Mouse (Mus musculus): ENCODE measurements around the gene Cdc16.

The Cdc16 gene

GRCm38 (mm10) chr8:13828598-13829172, 71.2 kb downstream of the Cdc16 start:
- DNase-seq: no peak

All from B cell, adult 2 months (primary cell).